Mouse (Mus musculus): ENCODE measurements around the gene Hmgb1.

The Hmgb1 gene

DNA sequence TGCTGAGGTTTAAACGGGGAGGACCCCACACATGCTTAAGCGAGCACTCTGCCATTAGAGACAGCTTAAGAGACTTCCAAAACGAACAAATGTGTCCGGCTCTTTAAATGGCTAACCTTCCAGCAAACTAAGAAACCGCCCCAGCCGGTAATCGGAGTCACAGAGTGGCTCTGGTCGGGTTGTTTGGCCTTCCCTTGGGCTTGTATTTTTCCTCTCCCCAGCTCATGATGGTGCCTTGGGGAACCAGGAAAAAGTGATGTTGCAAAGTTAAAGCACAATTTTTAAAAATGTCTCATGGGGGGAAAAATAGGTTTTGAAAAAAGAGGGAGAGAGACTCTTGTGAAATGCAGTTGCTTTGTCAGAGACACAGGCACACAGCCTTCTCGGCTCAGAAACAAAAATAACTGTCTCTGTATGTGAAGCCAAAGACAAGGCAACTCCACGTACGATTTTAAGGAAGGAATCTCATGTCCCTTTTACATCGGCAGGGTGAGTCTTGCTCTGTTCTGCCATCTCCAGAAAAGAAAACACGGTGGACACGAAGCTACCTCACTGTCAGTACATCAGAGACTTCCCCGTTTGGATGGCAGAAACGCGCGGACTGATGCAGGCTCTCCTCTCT is 164.1 kb downstream of the Hmgb1 start:
- DNase-seq (ENCODE audit: low spot score): no peak

- no peak for DNase-seq (ENCODE audit: low spot score)
Observed at GRCm38 (mm10) chr5:149017666-149018415, 166.4 kb downstream of the Hmgb1 start.

- no peak for DNase-seq (ENCODE audit: low spot score)
Observed at GRCm38 (mm10) chr5:149017181-149017580, 167.1 kb downstream of the Hmgb1 start.

- DNase-seq (ENCODE audit: low spot score): no peak
Observed at GRCm38 (mm10) chr5:149016261-149016660, 168.0 kb downstream of the Hmgb1 start.

- DNase-seq (ENCODE audit: low spot score): no peak
Observed at GRCm38 (mm10) chr5:149015335-149016201, 168.7 kb downstream of the Hmgb1 start.

DNA sequence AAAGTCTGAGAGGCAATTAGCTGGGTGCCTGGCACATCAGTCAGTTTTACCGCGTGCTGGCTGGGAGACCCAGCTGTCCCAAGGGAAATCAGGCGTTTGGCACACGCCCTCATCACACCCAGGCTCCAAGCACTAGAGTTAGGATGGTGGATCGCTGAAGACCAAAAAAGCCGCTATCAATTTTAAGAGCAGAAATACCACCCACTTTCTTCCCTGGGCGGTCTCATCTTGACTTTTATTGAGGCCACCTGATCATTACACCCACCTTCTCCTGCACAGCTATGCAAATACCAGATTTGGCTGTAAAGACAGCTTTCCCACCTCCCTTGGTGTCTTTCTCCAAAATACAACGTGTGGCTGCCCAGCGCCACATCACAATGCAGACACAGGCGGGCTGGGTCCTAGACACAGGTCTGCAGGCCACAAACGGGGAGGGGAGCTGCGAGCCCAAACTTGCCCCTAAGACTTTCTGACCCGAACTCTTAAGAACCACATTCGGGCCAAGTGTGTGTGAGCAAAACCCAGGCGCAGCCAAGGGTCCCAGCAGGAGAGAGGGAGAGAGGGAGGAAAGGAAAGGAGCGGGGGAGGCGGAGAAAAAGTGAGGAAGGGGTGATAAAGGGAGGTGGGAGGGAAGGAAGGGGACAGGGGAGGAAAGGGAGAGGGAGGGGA is 169.6 kb downstream of the Hmgb1 start:
- DNase-seq (ENCODE audit: low spot score): no peak

GRCm38 (mm10) chr5:149013817-149014508 is 170.3 kb downstream of the Hmgb1 start:
- no peak for DNase-seq (ENCODE audit: low spot score)

DNA sequence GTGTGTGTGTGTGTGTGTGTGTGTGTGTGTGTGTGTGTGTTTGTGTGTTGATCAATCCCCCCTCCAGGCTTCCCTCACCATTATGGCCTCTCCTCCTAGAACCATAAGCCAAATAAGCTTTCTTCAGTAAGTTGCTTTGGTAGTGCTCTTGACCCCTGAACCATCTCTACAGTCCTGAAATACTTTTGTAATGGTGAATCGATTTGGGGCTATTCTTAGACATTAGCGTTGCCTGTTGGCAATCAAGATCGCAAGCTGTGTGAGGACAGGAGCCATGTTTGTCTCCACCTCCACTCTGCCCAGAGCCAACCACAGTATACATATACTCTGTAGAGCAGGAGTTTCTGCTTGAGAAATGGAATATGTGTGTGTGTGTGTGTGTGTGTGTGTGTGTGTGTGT is 175.2 kb downstream of the Hmgb1 start:
- no peak for DNase-seq (ENCODE audit: low spot score)

DNA sequence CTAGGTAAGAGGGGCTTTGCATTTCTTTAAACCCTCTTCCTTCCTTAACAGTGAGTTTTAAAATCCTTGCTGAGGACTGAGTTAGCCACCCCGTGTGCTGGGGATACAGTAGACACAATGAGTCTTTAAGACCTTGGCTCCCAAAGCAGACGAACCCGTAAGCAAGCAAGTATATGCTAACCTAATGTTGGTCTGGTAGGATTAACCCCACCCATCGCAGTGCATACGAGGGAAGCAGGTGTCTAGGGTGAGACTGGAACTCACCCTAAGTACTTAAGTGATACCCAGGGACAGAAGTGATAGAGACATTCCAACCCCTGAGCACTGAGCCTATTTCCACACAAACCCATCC is 177.0 kb downstream of the Hmgb1 start:
- DNase-seq (ENCODE audit: low spot score): no peak

DNA sequence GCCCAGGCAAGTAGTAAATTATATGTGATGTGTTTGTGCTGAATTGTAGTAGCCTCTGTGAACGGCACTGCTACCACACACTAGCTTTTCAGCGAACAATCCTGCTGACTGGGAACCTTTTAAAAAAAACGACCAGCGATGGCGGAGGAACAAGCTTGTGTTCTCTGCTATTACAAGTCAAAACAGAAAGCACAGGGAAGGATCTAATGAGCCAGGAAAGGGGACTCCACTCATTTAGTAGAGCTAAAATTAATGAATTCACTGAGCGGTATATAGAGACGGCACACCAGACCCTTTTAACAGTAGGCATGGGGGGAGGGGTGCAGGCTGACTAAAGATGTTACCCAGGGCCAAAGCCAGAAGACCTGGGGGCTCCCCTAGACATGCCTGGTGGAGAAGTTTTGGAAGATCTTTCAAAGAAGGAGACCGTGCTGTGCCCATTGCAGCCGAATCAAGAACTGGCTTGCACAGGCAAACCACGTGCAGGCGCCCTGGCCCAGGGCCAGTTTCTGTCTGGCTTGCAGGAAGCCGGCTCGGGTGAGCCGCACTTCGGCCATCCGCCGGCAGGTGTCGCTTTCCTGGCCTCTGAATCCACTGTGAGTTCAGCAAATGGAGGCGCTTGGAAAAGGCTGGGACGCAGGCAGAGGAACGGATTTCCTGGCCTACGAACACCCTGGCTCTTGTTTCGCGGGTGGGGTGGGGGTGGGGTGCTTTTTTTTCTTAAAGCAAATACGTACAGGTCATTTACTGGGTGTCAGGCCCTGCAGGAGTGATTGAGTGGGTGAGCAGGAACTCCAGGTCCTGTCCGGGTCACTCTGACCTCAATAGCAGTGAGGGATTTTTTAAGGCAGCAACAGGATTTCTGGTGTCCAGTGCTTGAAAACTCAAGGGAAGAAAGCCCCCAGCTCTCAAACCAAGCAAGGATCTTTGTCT is 177.7 kb downstream of the Hmgb1 start:
- peak; percentile 100 for DNase-seq (ENCODE audit: low spot score)

GRCm38 (mm10) chr5:149005701-149006361 is 178.5 kb downstream of the Hmgb1 start:
- no peak for DNase-seq (ENCODE audit: low spot score)

GRCm38 (mm10) chr5:149005083-149005482 is 179.2 kb downstream of the Hmgb1 start:
- no peak for DNase-seq (ENCODE audit: low spot score)

GRCm38 (mm10) chr5:149003137-149003536 is 181.2 kb downstream of the Hmgb1 start:
- no peak for DNase-seq (ENCODE audit: low spot score)

- no peak for DNase-seq (ENCODE audit: low spot score)
Observed at GRCm38 (mm10) chr5:149002803-149003115, 181.5 kb downstream of the Hmgb1 start.

DNA sequence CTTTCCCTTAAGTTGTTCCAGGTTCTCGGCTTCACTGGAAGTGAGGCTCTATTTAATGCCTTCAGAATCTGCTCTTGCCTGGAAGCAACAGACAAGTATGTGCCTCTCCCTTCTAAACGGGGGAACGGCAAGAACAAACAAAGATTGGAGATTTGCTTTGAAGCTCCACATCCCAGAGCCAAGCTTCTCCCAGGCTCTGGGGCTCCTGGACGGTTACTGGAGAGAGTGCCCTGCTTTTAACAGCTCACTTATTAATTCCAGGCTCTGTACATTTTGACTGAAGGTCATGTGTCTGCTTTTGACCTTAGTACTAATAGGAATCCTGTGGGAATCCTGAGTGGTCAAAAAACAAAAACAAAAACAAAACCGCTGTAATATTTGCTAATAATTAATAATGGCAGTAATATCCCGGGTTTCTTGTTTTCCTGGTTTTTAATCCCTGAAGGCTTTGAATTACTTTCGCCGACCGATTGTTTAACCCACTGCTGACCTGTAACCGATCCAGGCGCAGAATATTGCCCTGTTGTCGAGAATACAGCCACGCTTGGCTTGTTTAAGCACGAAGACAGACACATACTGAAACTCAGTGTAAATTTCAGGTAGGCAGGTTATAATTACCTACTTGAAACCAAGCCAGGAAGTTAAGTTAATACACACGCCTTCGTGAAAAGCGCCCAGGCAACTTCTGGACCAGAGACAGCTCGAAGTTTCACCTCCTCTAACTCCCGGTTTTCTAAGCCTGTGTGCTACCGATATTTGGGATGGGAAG is 182.1 kb downstream of the Hmgb1 start:
- no peak for DNase-seq (ENCODE audit: low spot score)

- no peak for DNase-seq (ENCODE audit: low spot score)
Observed at GRCm38 (mm10) chr5:148999802-149000201, 184.5 kb downstream of the Hmgb1 start.

- DNase-seq (ENCODE audit: low spot score): no peak
Observed at GRCm38 (mm10) chr5:148998512-148998911, 185.8 kb downstream of the Hmgb1 start.

- DNase-seq (ENCODE audit: low spot score): no peak
Observed at GRCm38 (mm10) chr5:148996709-148997037, 187.6 kb downstream of the Hmgb1 start.
